Mouse (Mus musculus): ENCODE results near the gene Fancm.
A peak's percentile ranks its signal among the peaks of the same experiment; 100 is the strongest.
"Not testable (repeated sequence)": the region's sequence is repeated elsewhere in the genome, so short reads cannot be mapped to it uniquely, and the experiment has no call there.

Gene Fancm

GRCm38 (mm10) chr12:65075085-65075732 lies at the start of gene Fancm:
Gene Fancm (plus strand): TSS chr12:65075603.
- peak; percentile 84 for DNase-seq (ENCODE audit: low read depth, low spot score)

DNA sequence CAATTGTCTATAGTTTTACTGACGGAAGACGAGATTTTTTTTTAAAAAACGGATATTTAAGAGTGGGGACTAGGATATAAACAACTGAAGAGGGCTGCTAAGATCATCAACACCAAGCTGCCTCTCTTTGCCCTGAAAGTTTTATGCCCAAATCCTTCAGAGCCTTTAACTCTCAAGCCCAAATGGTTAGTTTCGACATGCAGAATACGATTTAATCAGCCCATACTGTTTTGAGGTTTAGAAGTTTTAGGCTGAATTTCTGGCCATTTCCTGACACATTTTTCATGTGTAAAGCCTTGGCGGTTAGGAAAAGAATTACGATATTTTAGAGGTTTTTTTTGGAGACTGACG lies 39.6 kb upstream of the Fancm start:
- DNase-seq (ENCODE audit: low read depth, low spot score) = no peak

DNA sequence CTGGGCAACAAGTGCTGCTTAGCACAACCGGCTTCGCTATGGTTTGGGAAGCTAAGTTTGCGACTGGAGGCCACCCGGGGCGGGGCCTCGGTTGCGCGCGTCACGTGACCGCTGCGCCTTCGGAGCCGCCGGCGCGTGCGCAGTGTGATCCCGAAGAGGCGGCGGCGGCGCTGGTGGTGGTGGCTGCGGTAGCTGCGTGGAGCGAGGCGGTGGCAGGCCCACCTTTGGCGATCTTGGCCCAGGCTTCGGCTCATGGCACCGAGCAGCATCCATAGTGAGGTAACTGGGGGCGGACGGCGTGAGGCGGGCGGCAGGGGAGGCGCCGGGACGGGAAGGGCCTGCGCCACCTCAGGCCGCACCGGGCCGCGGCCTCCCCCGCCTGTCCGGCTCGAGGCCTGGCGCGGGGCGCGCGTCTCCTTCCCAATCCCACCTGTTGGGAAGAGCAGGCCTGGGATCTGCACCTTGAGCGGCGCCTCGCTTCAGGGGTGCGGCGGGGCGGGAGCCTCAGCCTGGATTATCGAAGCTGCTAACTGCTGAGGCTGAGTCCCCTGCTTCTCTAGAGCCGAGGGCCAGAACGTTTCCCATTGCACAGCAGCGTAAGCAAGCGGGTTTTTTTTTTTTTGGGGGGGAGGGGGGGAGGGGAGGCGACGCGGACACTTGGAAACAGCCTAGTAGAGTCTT lies 39.1 kb upstream of the Fancm start, which contains the start of gene Prpf39:
Gene Prpf39, plus strand, starts transcription at position 144 of the 681 bp plus-strand sequence.
- DNase-seq (ENCODE audit: low read depth, low spot score) = peak; percentile 77

- DNase-seq (ENCODE audit: low read depth, low spot score) = no peak
Observed at GRCm38 (mm10) chr12:65036892-65037545, 38.4 kb upstream of the Fancm start.

DNA sequence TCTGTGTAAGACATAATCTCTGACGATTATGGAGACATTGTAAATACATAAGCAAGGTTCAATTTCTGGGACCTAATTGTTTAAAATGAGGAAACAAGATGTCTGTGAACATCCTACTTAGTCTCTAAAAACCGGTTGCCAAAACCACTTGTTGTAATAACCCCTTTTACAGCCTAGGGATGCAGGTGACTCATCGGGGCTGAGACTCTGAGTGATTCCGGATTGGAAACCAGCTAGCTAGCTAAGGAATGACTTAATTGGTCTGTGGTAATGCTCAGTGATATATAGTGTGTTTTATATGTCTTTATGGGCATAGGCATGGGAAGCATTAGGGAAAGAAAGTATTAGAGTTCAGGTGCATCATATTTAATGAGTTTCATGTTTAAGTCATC lies 37.9 kb upstream of the Fancm start:
- no peak for DNase-seq (ENCODE audit: low read depth, low spot score)

DNA sequence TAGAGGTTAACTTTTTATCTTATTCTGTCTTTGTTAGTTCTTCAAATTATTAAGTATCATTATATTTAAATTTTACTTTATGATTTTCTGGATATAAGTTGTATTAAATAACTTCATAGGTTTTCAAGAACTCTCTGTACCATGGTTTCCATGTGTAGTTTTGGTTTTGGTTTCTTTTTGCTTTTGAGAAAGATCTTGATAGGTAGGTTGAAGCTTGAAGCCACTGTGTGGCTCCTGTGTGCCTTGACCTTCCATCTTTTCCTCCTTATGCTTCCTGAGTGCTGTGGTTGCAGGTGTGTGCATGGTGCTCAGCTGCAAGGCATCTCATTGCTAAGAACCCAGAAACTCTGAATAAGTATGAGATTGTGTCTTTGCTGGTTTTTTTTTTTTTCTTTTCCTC lies 26.6 kb upstream of the Fancm start:
- no peak for DNase-seq (ENCODE audit: low read depth, low spot score)

GRCm38 (mm10) chr12:65058203-65058602 lies 17.2 kb upstream of the Fancm start:
- no peak for DNase-seq (ENCODE audit: low read depth, low spot score)

GRCm38 (mm10) chr12:65061082-65061481 lies 14.3 kb upstream of the Fancm start:
- no peak for DNase-seq (ENCODE audit: low read depth, low spot score)

DNA sequence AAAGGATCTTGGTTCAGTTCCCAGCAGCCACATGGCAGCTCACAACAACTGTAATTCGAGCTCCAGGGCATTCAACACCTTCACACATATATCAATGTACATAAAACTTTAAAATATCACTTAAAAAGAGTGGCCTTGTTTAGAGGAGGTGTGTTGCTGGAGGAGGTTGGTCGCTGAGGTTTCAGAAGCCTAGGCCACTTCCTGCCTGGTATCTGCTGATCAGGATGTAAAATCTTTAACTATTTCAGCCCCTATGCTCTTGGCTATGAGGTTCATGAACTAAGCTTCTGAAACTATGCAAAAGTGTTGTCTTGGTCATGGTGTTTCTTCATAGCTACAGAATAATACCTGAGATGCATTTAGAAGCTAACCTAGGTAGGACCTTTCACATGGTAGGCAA lies 10.2 kb upstream of the Fancm start:
- DNase-seq (ENCODE audit: low read depth, low spot score) = no peak

DNA sequence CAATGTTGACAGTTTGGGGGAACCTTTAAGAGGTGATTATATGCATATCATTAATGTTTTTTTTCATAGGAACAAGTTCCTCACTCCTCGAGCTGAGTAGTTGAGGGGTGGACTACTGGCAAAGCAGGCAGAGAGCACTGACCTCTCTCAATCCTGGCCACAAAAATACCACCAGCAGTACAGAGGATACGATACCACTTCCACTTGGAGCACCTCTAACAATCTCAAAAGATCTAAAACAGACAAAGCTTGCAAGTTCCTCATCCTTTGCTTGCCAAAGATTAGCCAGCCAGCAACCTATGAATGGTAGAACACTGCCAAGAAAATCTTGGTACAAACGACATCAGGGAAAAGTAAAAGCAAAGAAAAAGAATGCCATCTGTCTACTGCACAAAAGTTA lies 9.2 kb upstream of the Fancm start:
- DNase-seq (ENCODE audit: low read depth, low spot score) = no peak

DNA sequence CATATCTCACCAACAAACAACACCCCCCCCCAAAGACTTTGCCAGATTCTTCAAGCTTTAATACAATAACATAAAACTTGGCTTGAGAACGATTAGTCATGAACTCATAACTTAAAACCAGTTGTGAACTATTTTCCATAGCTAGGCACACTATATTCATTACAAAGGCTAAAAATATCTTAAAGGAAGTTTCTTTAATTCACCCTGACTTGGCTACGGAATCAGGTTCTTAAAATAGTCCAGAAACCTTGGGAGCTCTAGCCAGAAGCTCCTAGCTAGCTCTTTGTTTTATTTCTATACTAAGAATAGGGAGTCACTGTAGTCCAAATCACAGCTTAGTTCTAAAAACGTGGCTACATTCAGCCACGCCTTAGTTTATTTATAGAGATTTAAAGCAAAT lies 7.0 kb upstream of the Fancm start:
- DNase-seq (ENCODE audit: low read depth, low spot score) = no peak

DNA sequence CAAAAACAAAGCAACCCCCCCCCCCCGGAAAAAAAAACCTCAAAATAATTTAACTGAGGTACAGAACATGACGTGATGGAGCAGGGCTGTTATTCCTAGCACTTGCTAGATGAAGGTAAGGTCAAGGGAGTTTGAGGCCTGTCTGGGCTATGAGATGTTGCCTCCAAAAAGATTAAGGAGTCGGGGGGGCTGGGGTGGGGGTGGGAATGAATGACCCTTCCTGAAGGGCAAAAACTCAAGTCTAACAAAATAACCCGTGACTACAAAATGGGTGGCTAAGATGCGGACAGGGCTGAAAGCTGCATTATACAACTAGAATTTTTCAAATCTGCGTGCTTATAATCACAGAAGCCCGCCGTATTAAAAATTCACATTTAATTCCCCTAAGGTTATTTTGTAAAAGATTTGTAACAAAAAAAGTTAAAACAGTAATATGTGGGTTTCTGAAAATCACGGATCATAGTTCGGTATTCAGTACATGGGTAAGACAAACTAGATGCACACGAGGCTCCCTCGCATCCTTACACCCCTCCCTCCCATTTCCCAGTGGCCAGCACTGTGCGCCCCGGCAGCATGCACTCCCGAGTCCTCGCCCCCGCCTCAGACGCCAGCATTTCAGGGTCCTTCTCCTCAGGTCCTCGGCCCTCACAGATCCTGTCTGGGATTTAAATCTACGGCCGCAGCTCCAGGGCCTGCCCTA lies 2.3 kb upstream of the Fancm start:
- no peak for DNase-seq (ENCODE audit: low read depth, low spot score)

DNA sequence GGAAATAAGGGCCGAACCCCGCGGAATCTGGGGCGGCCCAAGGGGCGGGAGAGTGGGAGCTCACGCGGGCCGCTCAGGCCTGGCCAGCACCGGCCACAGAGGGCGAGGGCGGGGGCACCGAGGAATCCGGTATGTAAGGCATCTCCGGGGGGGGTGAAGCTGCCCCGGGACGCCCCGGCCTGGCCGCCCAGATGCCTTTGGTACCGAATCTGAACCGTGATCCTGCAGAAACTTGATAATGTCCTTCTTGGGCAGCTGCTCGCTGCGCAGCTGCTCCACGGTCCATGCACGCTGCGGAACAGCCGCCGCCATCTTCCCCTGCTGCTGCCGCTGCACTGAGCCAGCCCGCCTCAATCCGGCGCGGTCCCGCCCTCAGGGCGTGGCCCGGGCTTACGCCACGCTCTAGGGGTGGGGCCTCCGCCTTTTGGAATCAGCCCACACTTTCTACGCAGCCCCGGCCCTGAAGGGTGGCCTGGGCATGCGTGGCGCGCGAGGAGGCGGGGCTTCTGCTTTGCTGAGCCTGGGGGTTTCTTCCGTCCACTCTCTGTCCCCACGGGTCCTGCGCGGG lies 1.7 kb upstream of the Fancm start, which contains the start of gene Fkbp3:
Gene Fkbp3, minus strand, starts transcription at position 397 of the 568 bp plus-strand sequence.
- peak; percentile 95 for DNase-seq (ENCODE audit: low read depth, low spot score)

DNA sequence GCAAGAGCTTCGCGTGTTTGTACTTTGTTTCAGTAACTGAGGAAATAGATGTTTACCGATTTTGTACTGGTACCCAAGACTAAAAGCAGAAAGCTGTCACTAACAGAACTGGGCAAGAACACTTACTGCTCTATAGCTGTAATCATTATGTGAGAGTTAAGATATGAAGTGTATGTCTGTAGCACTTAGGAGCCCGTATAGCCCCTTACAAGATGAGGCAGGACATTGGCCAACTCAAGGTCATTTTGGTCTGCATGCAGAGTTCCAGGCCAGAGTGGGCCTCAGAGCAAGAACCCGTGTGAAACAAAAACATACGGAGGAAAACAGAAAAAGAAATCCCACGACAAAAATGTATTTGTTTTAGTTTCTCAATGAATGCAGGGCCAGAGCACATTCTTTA lies 752 bp upstream of the Fancm start:
- DNase-seq (ENCODE audit: low read depth, low spot score) = no peak

DNA sequence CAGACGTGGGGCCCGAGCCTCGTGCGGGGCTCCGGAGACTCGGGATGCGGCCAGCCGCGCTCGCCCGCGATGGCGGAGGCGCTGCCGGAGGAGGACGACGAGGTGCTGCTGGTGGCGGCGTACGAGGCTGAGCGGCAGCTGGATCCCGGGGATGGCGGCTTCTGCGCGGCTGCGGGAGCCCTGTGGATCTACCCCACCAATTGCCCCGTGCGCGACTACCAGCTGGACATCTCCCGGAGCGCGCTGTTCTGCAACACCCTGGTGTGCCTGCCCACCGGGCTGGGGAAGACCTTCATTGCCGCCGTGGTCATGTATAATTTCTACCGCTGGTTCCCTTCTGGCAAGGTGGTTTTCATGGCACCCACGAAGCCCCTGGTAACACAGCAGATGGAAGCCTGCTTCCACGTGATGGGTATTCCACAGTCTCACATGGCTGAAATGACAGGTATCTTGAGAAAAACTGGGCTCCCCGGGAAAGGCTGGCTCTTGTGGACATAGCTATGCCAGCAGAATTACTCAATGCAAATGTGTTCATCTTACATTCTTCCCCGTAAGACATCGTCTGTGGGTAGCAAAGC lies 419 bp downstream of the Fancm start:
- no peak for DNase-seq (ENCODE audit: low read depth, low spot score)

GRCm38 (mm10) chr12:65076906-65077305 lies 1.5 kb downstream of the Fancm start:
- no peak for DNase-seq (ENCODE audit: low read depth, low spot score)

DNA sequence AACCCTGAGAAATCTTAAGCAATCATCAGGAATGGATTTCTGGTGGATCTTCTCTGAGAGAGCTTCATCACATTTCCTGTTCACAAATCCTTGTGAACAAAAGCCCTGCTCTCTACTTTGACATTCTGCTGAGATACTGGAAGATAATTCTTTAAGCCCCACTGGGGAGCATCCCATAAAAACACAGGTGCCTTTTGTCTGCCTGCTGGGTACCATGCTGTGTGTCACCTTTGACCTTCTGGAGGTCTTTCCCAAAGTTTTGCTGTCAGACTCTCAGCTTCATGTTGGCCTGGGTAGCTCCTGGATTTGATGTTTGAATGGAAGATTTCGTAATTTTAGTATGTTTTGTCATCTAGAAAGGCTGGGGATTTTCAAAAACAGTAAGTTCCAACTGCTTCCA lies 33.3 kb downstream of the Fancm start:
- no peak for DNase-seq (ENCODE audit: low read depth, low spot score)

- no peak for DNase-seq (ENCODE audit: low read depth, low spot score)
Observed at GRCm38 (mm10) chr12:65111503-65111902, 36.1 kb downstream of the Fancm start.

DNA sequence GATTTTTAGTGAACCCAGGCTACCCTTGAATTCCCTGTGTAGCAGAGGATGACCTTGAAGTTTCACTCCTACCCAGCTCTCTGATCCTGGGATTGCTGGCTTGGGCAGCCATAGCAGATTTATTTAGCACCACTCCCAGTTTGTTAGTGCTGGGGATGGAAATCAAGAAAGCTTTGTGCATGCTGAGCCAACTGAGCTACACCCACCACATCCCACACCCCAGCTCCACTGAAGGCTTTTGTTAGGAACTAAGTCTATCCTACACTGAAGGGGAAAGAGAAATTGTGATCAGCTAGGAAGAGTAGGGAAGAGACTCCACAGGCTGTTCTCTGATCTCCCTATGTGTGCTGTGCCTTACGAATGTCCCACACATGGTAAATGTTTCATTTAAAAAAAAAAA lies 37.4 kb downstream of the Fancm start:
- peak; percentile 49 for DNase-seq (ENCODE audit: low read depth, low spot score)

GRCm38 (mm10) chr12:65113925-65114324 lies 38.5 kb downstream of the Fancm start:
- DNase-seq (ENCODE audit: low read depth, low spot score) = no peak

GRCm38 (mm10) chr12:65114978-65115377 lies 39.6 kb downstream of the Fancm start:
- DNase-seq (ENCODE audit: low read depth, low spot score) = not testable (repeated sequence)

GRCm38 (mm10) chr12:65118968-65119367 lies 43.6 kb downstream of the Fancm start:
- no peak for DNase-seq (ENCODE audit: low read depth, low spot score)

Measured in telencephalon, adult 2 months (tissue).